Mouse (Mus musculus) kidney, adult 2 months (tissue): ENCODE data around the gene Lrrc8c. TPM values are rescaled to one million over a fixed set of nuclear protein-coding genes. Genes with fewer than 3 reads are reported as not detected.
A peak's percentile ranks its signal among the peaks of the same experiment; 100 is the strongest.

Source experiments
- DNase-seq: peaks from one replicate; pipeline ENCODE4 v3.0.0; 2021
- H3K27ac ChIP-seq: fragments of 200-500 bp; 2 replicates; pipeline ENCODE4 v1.5.1; 2012; ENCODE audit warnings: low read depth, low read length, control low read depth, inconsistent platforms; ENCODE audit not compliant: insufficient read depth
- H3K27me3 ChIP-seq: fragments of 200-500 bp; replicated peaks from 2 replicates; pipeline ENCODE4 v1.6.1; 2012; ENCODE audit warnings: mild to moderate bottlenecking, moderate library complexity, low read length, inconsistent platforms; ENCODE audit not compliant: control insufficient read depth, insufficient read depth
- H3K36me3 ChIP-seq: fragments of 200-500 bp; 2 replicates; pipeline ENCODE4 v1.6.1; 2012; ENCODE audit warnings: mild to moderate bottlenecking, moderate library complexity, low read length, inconsistent platforms; ENCODE audit not compliant: control insufficient read depth, insufficient read depth
- H3K4me1 ChIP-seq: fragments of 200-500 bp; 2 replicates; pipeline ENCODE4 v1.6.1; 2011; ENCODE audit warnings: low read length; ENCODE audit not compliant: control insufficient read depth, insufficient read depth
- H3K4me3 ChIP-seq: fragments of 200-500 bp; 2 replicates; pipeline ENCODE4 v1.5.1; 2011; ENCODE audit warnings: mild to moderate bottlenecking, low read depth, low read length, control low read depth; ENCODE audit not compliant: insufficient read depth
- CTCF ChIP-seq: fragments of 200-500 bp; conservative IDR thresholded peaks from 2 replicates; pipeline ENCODE4 v1.5.1; 2011; ENCODE audit warnings: low read depth, mild to moderate bottlenecking, control low read depth, low read length, moderate library complexity, mixed read lengths; ENCODE audit not compliant: insufficient read depth, insufficient read length
- POLR2A ChIP-seq: fragments of 200-500 bp; IDR thresholded peaks from one replicate; pipeline ENCODE4 v1.6.1; 2011; ENCODE audit warnings: low read depth, low read length, control low read depth
- WGBS: fragments of 180-500 bp; shearing (Covaris S2); methylation state at CpG from one replicate; pipeline ENCODE4 v1.1.7; 2018; 5-methylcytosine and 5-hydroxymethylcytosine counted together
- polyA plus RNA-seq: library from polyadenylated mRNA; depleted of rRNA; stranded (reverse); fragments of >200 nt; gene quantifications from 2 replicates; pipeline ENCODE4 v1.2.3, GENCODE M21; 2012

The Lrrc8c gene
- polyA plus RNA-seq, 1 experiment = 13.6 TPM

DNA sequence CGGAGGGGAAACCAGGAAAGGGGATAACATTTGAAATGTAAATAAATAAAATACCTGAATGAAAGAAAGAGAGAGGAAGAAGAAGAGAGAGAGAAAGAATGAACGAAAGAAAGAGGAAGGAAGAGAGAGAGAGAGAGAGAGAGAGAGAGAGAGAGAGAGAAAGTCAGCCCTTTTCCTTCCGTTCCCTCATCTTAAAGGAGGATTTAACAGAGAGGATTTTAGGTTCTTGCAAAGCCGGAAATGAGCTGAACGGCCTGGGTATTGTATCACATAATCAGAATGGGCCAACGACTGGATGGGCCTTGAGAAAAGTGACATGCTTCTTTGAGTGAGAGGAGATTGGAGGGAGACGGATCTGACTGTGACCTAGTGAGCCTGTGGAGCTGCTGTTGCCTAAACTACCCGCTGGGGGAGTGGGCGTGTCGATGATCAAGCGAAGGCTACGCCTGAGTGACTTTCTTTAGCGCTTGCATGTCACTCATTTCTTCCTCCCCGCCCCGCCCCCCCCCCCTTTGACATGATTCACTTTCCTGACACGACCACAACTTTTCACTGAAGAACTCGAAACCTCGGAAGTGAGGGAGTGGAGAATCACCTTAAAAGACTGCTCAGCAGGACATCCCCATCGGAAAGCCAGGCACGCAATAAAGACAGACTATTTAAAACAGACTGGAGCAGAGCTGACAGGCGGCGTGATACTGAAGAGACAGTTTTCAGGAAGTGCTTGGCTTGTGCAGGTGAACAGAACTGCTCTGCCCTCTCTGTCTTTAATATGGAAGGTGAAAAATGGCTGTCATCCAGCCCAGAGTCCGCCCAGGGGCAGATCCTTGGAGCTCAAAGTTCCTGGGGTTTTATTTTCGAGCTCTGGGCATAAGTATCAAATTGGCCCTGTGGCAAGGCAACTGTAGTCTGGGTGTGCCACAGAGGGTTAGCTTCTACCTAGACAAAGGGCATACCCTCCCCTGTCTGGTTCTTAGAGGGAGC is 24.0 kb upstream of the Lrrc8c start:
- DNase-seq = peak; percentile 82
- 8% methylated on average over 24 of the region's 24 CpGs for WGBS
- Histone ChIP-seq H3K4me3 (peak overlapping the region; percentile 4; the same call in 1 of the 2 replicates), H3K27ac (no peak overlapping the region), H3K36me3 (no peaks in the 10 kb centered on the region), H3K4me1 (peaks cover 6% of the 10 kb centered on the region; the same call in 1 of the 2 replicates), H3K27me3 (no peaks in the 10 kb centered on the region)
- no peak for TF ChIP-seq POLR2A
- TF ChIP-seq CTCF = peak; percentile 55

DNA sequence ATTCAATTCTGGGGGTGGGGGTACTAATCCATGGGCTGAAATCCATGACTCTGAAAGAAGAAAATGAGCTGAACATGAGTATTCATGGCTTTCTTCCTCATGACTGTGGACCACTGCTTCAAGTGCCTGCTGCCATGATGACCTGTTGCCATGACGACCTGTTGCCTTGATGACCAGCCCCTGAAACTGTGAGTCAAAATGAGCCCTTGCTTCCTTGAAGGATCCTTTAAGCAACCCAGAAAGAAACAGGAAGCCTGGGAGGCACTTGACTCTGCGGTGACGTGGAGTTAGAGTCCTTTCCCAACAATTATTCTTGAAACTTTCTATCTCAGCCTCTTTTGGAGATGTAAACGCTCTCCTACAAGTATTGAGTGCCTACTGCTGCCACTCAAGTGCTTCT is 23.1 kb upstream of the Lrrc8c start:
- no peak overlapping the region for H3K27ac ChIP-seq
- TF ChIP-seq CTCF = no peak
- TF ChIP-seq POLR2A = no peak

DNA sequence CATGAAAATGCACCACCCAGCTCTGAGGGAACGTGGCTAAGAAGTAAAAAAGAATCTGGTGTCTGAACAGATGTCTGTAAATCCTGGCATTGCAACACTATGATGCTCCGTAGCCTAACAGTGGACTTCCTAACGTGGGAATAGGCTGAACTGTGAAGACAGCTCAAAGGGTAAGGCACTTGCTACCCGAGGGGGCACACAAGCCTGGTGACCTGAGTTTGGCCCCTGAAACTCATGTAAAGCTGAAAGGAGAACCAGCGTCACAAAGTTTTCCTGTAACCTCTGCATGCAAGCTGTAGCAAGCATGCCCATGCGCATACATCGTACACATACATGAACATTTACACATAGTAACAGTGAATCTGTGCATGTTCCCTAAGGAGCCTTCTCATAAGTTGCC is 22.6 kb upstream of the Lrrc8c start:
- no peaks in the 10 kb centered on the region for H3K36me3 ChIP-seq
- H3K27me3 ChIP-seq = no peaks in the 10 kb centered on the region
- DNase-seq = no peak
- peaks cover 6% of the 10 kb centered on the region; the same call in 1 of the 2 replicates for H3K4me1 ChIP-seq
- H3K4me3 ChIP-seq = no peak overlapping the region
- WGBS = 95% methylated on average over 7 of the region's 7 CpGs
- H3K27ac ChIP-seq = no peak overlapping the region
- TF ChIP-seq POLR2A = no peak
- no peak for TF ChIP-seq CTCF

More for the DNA sequence above, 23.1 kb upstream of the Lrrc8c start:
- 89% methylated on average over 4 of the region's 4 CpGs for WGBS
- H3K4me3 ChIP-seq = no peak overlapping the region
- H3K36me3 ChIP-seq = no peaks in the 10 kb centered on the region
- no peaks in the 10 kb centered on the region for H3K27me3 ChIP-seq
- peaks cover 6% of the 10 kb centered on the region; the same call in 1 of the 2 replicates for H3K4me1 ChIP-seq
- no peak for DNase-seq

DNA sequence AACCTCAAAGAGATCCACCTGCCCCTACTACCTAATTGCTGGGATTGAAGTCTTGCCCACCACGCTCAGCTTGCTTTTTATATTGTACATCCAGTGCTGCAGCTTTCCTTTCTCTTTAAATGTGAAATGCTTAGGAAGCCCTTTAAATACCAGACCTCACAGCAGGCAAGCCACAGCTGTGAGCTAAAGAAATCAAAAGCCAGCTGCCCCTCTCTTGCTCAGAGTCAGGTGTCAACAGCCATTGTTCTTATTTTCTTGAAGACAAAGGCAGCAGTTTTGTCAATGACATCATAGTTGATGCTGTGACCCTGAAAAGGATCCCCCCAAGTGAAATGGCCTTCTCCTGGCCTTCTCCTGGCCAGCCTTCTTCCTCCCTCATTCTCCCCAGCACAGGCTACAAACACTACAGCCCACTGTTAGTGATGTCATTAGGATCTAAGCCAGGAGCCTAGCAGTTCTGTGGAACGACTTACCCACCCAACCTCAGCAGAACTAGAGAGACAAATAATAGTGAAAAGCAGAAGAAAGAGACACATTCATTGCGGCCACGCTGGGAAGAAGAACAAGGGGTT is 20.7 kb upstream of the Lrrc8c start:
- peaks cover 6% of the 10 kb centered on the region; the same call in 1 of the 2 replicates for H3K4me1 ChIP-seq
- H3K4me3 ChIP-seq = no peak overlapping the region
- no peak for DNase-seq
- 73% methylated on average over 4 of the region's 4 CpGs for WGBS
- H3K27ac ChIP-seq = no peak overlapping the region
- TF ChIP-seq POLR2A (no peak), CTCF (no peak)
- no peaks in the 10 kb centered on the region for H3K36me3 ChIP-seq
- H3K27me3 ChIP-seq = no peaks in the 10 kb centered on the region

DNA sequence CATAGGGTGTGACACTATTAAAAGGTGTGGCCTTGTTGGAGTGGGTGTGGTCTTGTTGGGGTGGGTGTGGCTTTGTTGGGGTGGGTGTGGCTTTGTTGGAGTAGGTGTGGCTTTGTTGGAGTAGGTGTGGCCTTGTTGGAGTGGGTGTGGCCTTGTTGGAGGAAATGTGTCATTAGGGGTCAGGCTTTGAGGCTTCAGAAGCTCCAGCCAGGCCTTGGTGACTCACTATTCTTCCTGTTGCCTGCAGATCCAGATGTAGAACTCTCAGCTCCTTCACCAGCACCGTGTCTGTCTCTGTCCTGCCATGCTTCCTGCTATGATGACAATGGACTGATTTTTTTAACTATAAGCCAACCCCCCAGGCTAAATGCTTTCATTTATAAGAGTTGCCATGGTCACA is 19.8 kb upstream of the Lrrc8c start:
- DNase-seq = no peak
- no peak overlapping the region for H3K27ac ChIP-seq
- 71% methylated on average over 1 of the region's 1 CpGs for WGBS
- no peaks in the 10 kb centered on the region for H3K36me3 ChIP-seq
- no peaks in the 10 kb centered on the region for H3K27me3 ChIP-seq
- TF ChIP-seq CTCF = no peak
- TF ChIP-seq POLR2A = no peak
- H3K4me3 ChIP-seq = no peak overlapping the region
- peaks cover 6% of the 10 kb centered on the region; the same call in 1 of the 2 replicates for H3K4me1 ChIP-seq

DNA sequence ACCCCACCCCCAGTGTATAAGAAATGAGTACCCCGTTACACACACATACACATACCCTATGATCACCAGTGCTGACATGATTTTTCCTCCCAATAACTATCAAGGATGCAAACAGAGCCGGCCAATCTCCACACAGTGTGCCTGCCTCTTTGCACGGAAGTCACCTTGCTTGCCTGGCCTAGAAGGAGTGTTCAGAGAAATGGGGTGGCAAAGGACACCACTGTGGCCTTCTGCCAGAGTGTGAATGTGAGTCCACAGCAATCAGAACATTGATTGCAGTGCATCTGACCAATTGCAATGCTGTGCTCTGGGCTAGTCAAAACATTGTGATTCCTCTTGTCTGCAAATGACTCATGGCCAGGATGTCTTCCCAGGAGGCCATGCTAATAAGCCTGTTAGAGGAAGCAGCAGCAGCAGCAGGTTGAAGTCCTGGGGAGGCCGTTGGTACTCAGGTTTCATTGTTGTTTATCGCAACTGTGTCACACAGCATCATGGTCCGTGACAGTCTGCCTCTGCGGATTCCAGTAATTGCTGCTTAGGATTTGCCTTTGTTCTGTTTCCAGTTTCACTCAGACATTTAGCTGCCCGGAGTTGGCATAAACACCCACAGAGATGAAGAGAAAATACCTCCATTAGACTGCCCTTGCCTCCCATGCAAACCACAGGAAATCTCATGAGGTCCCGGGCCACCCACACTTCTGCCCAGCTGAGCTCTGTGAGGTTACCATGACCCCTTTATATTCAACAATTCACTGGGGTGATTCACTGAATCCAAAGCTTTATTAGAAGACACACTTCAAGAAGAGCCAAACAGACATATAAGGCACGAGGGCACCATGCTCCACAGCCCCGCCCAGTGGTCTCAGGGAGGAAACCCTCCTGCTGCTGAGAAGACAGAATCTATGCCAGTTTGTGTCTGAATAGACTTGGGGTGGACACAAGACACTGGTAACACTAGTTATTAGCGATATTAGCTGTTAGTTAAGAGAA is 18.8 kb upstream of the Lrrc8c start:
- no peak overlapping the region for H3K27ac ChIP-seq
- no peak for TF ChIP-seq POLR2A
- TF ChIP-seq CTCF = no peak
- whole genome bisulfite sequencing = 68% methylated on average over 12 of the region's 12 CpGs
- H3K4me3 ChIP-seq = no peak overlapping the region
- H3K36me3 ChIP-seq = no peaks in the 10 kb centered on the region
- H3K4me1 ChIP-seq = 0 out of 2 replicates have a peak, but pooled peaks cover 3% of the 10 kb centered on the region
- H3K27me3 ChIP-seq = no peaks in the 10 kb centered on the region
- no peak for DNase-seq

DNA sequence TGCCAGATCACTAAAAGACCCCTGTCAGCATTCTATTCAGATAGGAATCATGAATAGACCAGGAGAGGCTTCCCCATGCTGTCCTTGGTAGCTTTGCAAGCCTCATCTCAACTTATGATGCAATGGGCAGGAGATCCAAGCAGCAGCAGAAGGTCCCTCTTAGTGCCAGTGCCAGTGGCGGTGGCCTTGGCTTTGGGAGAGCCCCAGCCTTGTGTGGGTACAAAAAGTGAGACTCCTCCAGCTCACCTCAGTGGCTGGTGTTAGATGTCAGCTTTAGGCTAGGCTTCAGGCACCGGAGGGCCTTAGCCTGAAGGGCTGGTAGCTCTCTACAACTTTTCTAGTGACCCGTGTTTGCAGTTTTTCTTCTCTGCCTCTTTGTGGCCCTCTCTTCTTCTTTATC is 18.1 kb upstream of the Lrrc8c start:
- no peak for DNase-seq
- Histone ChIP-seq H3K36me3 (no peaks in the 10 kb centered on the region), H3K27me3 (no peaks in the 10 kb centered on the region), H3K27ac (no peak overlapping the region), H3K4me3 (no peak overlapping the region), H3K4me1 (no peaks in the 10 kb centered on the region)
- TF ChIP-seq CTCF (no peak), POLR2A (no peak)
- 98% methylated on average over 3 of the region's 3 CpGs for WGBS
